Mouse (Mus musculus) forebrain, embryonic 15.5 days (tissue): ENCODE data around the gene Asic2. TPM values are rescaled to one million over a fixed set of nuclear protein-coding genes. Genes with fewer than 3 reads are reported as not detected.

Experiments used
- ATAC-seq: fragments of 200-750 bp; cut with Nextera tagmentation; replicated peaks from 2 replicates; pipeline ENCODE4 v1.8.0; 2017; ENCODE audit warnings: mild to moderate bottlenecking, moderate TSS enrichment, moderate library complexity
- H3K27ac ChIP-seq: fragments of 300-500 bp; sonication (generic); replicated peaks from 2 replicates; pipeline ENCODE4 v1.5.1; 2015; ENCODE audit warnings: mild to moderate bottlenecking, inconsistent platforms
- H3K27me3 ChIP-seq: fragments of 300-500 bp; sonication (generic); 2 replicates; pipeline ENCODE4 v1.6.1; 2015; ENCODE audit warnings: inconsistent platforms
- H3K36me3 ChIP-seq: fragments of 300-500 bp; sonication (generic); 2 replicates; pipeline ENCODE4 v1.6.1; 2015; ENCODE audit warnings: mild to moderate bottlenecking, inconsistent platforms
- H3K4me1 ChIP-seq: fragments of 300-500 bp; sonication (generic); 2 replicates; pipeline ENCODE4 v1.6.1; 2015; ENCODE audit warnings: inconsistent platforms
- H3K4me2 ChIP-seq: fragments of 300-500 bp; sonication (generic); replicated peaks from 2 replicates; pipeline ENCODE4 v1.6.1; 2015; ENCODE audit warnings: mild to moderate bottlenecking, inconsistent platforms
- H3K4me3 ChIP-seq: fragments of 300-500 bp; sonication (generic); 2 replicates; pipeline ENCODE4 v1.5.1; 2015; ENCODE audit warnings: mild to moderate bottlenecking, inconsistent platforms
- H3K9ac ChIP-seq: fragments of 300-500 bp; sonication (generic); replicated peaks from 2 replicates; pipeline ENCODE4 v1.6.1; 2015; ENCODE audit warnings: mild to moderate bottlenecking, inconsistent platforms
- H3K9me3 ChIP-seq: fragments of 300-500 bp; sonication (generic); 2 replicates; pipeline ENCODE4 v1.6.1; 2016; ENCODE audit warnings: inconsistent platforms
- WGBS: fragments of 180-500 bp; shearing (Covaris S2); methylation state at CpG from one replicate; pipeline ENCODE4 v1.1.7; 2015; ENCODE audit warnings: mixed read lengths; 5-methylcytosine and 5-hydroxymethylcytosine counted together
- polyA plus RNA-seq: library from polyadenylated mRNA; unstranded; fragments of >200 nt; fragmentation: Nextera tagmentation; extraction: Ambion mirVana; gene quantifications from 2 replicates; pipeline ENCODE4 v1.2.1, GENCODE M21; 2015

Asic2 gene
- polyA plus RNA-seq, 1 experiment from 2014 or later = 5.5 TPM

DNA sequence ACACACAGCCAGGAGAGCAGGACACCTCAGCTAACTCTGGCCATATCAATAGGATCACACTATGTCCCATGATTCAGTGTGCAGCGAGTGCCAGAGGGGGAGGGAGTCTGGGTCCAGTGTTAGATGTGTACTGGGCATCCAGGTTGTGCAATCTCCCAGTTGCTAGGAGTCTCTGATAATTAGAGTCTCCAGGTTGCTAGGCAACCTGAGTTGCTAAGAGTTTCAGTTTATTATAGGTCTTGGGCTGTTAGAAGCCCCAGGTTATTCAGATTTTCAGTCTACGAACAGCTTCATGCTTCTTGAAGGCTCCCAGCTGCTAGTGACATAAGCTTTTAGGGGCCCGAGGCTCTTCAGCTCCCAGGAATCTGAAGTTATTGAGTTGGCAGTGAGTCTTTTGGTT lies 1115.2 kb downstream of the Asic2 start:
- ATAC-seq = no peak
- Histone ChIP-seq H3K27me3 (peaks cover 6% of the 10 kb centered on the region), H3K36me3 (no peaks in the 10 kb centered on the region), H3K4me3 (no peak overlapping the region), H3K4me1 (peaks cover 4% of the 10 kb centered on the region; the same call in 1 of the 2 replicates), H3K9me3 (no peaks in the 10 kb centered on the region), H3K9ac (no peak overlapping the region), H3K27ac (no peak overlapping the region), H3K4me2 (no peak overlapping the region)
- WGBS = 31% methylated on average over 3 of the region's 3 CpGs

- WGBS = 47% methylated on average over 5 of the region's 5 CpGs
- H3K36me3 ChIP-seq = no peaks in the 10 kb centered on the region
- no peak for ATAC-seq
- H3K9me3 ChIP-seq = no peaks in the 10 kb centered on the region
- peaks cover 17% of the 10 kb centered on the region for H3K27me3 ChIP-seq
- no peak overlapping the region for H3K4me3 ChIP-seq
- peaks cover 4% of the 10 kb centered on the region; the same call in 1 of the 2 replicates for H3K4me1 ChIP-seq
- no peak overlapping the region for H3K4me2 ChIP-seq
- no peak overlapping the region for H3K9ac ChIP-seq
- no peak overlapping the region for H3K27ac ChIP-seq
These were observed 1116.4 kb downstream of the Asic2 start for GRCm38 (mm10) chr11:80851859-80852258.

GRCm38 (mm10) chr11:80848131-80848530 lies 1120.1 kb downstream of the Asic2 start:
- peaks cover 22% of the 10 kb centered on the region for H3K27me3 ChIP-seq
- no peak overlapping the region for H3K9ac ChIP-seq
- no peak overlapping the region for H3K27ac ChIP-seq
- H3K9me3 ChIP-seq = no peaks in the 10 kb centered on the region
- no peaks in the 10 kb centered on the region for H3K36me3 ChIP-seq
- no peak overlapping the region for H3K4me3 ChIP-seq
- peaks cover 4% of the 10 kb centered on the region; the same call in 1 of the 2 replicates for H3K4me1 ChIP-seq
- ATAC-seq = no peak
- 62% methylated on average over 5 of the region's 5 CpGs for WGBS
- H3K4me2 ChIP-seq = no peak overlapping the region

DNA sequence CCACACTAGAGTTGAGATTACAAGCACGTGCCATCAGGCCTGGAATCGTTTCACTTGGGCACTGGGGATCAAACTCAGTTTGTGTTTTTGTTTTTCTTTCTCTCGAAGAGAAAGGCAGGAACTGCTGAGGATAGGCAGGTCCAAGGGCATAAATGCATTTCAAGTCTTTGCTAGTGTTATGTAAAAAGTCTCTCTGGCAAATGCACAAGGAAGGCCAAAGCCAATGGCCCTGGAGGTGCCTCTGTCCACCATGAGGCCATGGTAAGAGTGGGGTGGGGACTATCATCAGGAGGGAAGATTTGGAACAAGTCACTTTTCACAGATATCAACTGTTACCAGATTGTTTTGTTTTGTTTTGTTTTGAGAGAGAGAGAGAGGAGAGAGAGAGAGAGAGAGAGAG lies 1122.1 kb downstream of the Asic2 start:
- no peak for ATAC-seq
- H3K27ac ChIP-seq = no peak overlapping the region

DNA sequence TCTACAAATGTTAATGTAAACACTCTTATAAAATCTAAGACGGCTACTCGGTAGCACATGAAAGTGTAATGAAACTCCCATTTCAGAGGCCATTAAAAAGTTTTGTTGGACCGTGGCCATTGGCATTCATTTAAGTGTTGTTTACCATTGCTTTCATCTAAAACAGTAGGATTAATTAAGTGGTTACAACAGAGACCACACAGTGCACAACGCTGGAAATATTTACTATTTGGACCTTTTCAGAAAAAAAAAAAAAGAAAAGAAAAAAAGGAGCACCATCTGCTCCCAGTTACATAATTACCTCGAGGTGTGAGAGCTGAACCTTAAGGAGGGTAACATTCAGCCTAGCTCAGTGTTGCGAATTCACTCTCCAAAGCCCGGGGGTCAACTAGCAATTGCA lies 1122.8 kb downstream of the Asic2 start:
- peaks cover 21% of the 10 kb centered on the region for H3K27me3 ChIP-seq
- no peaks in the 10 kb centered on the region for H3K36me3 ChIP-seq
- no peak overlapping the region for H3K4me2 ChIP-seq
- H3K9me3 ChIP-seq = no peaks in the 10 kb centered on the region
- H3K4me1 ChIP-seq = no peaks in the 10 kb centered on the region
- no peak overlapping the region for H3K27ac ChIP-seq
- no peak for ATAC-seq
- H3K4me3 ChIP-seq = no peak overlapping the region
- WGBS = 19% methylated on average over 7 of the region's 7 CpGs
- no peak overlapping the region for H3K9ac ChIP-seq

More for the DNA sequence above, 1122.1 kb downstream of the Asic2 start:
- Histone ChIP-seq H3K4me2 (no peak overlapping the region), H3K36me3 (no peaks in the 10 kb centered on the region), H3K4me1 (no peaks in the 10 kb centered on the region), H3K4me3 (no peak overlapping the region), H3K9me3 (no peaks in the 10 kb centered on the region), H3K27me3 (peaks cover 22% of the 10 kb centered on the region), H3K9ac (no peak overlapping the region)
- WGBS = 64% methylated on average over 3 of the region's 3 CpGs

DNA sequence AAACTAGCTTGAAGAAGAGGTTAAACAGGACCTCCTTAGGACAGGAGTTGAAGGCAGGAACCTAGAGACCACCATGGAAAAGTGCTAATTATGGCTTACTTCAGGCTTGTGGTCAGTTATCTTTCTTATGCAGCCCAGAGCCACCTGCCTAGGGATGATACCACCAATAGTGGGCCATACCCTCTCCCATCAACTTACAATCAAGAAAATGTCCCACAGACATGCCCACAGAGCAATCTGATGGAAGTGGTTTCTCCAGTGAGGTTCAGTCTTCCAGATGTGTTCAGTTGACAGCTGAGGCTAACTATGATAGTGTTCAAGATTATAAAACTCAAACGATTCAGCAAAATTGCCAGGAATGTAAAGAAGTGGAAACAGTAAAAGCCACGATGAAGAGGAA lies 1124.8 kb downstream of the Asic2 start:
- Histone ChIP-seq H3K27ac (no peak overlapping the region), H3K9ac (no peak overlapping the region), H3K4me1 (no peaks in the 10 kb centered on the region), H3K4me2 (no peak overlapping the region), H3K27me3 (peaks cover 18% of the 10 kb centered on the region), H3K9me3 (no peaks in the 10 kb centered on the region), H3K4me3 (no peak overlapping the region), H3K36me3 (no peaks in the 10 kb centered on the region)
- 91% methylated on average over 2 of the region's 2 CpGs for WGBS
- no peak for ATAC-seq

DNA sequence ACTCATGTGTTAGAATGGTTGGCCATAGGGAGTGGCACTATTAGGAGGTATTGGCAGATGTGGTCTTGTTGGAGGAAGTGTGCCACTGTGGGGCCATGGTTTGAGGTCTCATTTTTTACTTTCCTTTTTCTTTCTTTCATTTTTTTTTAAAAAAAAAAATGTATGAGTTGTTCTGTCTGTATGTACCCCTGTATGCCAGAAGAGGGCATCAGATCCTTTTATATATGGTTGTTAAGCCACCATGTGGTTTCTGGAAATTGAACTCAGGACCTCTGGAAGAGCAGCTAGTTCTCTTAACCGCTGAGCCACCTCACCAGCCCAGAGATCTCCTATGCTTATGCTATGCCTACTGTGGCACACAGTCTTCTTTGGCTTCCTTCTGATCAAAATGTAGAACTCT lies 1129.5 kb downstream of the Asic2 start:
- Histone ChIP-seq H3K36me3 (no peaks in the 10 kb centered on the region), H3K9me3 (no peaks in the 10 kb centered on the region), H3K4me3 (no peak overlapping the region), H3K27ac (no peak overlapping the region), H3K4me2 (no peak overlapping the region), H3K9ac (no peak overlapping the region), H3K4me1 (no peaks in the 10 kb centered on the region), H3K27me3 (no peaks in the 10 kb centered on the region; the same call in 1 of the 2 replicates)
- 76% methylated on average over 1 of the region's 1 CpGs for WGBS
- ATAC-seq = no peak

- Histone ChIP-seq H3K27ac (no peak overlapping the region), H3K36me3 (no peaks in the 10 kb centered on the region), H3K27me3 (no peaks in the 10 kb centered on the region), H3K4me2 (no peak overlapping the region), H3K4me1 (no peaks in the 10 kb centered on the region), H3K9me3 (no peaks in the 10 kb centered on the region), H3K4me3 (no peak overlapping the region), H3K9ac (no peak overlapping the region)
- WGBS = 75% methylated on average over 4 of the region's 4 CpGs
- no peak for ATAC-seq
These were observed 1132.4 kb downstream of the Asic2 start for GRCm38 (mm10) chr11:80835841-80836240.

DNA sequence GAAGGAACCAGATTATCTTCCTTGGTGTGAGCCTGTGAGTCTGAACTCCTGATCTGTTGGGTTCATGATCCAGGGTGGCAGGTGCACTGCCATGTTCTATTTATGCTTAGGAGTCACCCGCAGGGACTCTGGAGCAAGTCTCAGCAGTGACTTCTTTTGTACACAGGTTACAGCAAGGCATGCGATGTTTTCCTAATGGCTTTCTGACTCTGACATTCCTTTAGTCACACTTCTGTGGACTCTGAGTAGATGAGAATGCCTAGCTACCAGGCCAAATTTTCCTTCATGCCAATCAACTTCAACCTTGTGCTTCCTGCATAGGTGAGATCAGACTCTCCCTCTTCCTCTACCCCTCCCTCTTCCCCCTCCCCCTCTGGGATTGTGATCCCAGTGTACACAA lies 1132.9 kb downstream of the Asic2 start:
- no peak for ATAC-seq

More for the DNA sequence above, 1132.9 kb downstream of the Asic2 start:
- no peak overlapping the region for H3K9ac ChIP-seq
- no peaks in the 10 kb centered on the region for H3K9me3 ChIP-seq
- no peak overlapping the region for H3K4me3 ChIP-seq
- 94% methylated on average over 2 of the region's 2 CpGs for WGBS
- no peaks in the 10 kb centered on the region for H3K4me1 ChIP-seq
- no peak overlapping the region for H3K4me2 ChIP-seq
- no peaks in the 10 kb centered on the region for H3K36me3 ChIP-seq
- no peak overlapping the region for H3K27ac ChIP-seq
- H3K27me3 ChIP-seq = no peaks in the 10 kb centered on the region

Other genes starting within 250 kb of the Asic2 start
- 0.19 and 0.43 TPM in 2 replicates for gene 5530401A14Rik, start 107.8 kb downstream of the Asic2 start, polyA plus RNA-seq
- gene Ccl2, start 67.1 kb upstream of the Asic2 start, polyA plus RNA-seq = 0.17 and 0.65 TPM in 2 replicates
- not detected in 2 replicates for gene Gm17268, start 70.1 kb upstream of the Asic2 start, polyA plus RNA-seq
- gene Ccl7, start 77.3 kb upstream of the Asic2 start, polyA plus RNA-seq = 0.32 and 0.51 TPM in 2 replicates
- gene Ccl11, start 89.4 kb upstream of the Asic2 start, polyA plus RNA-seq = not detected in 2 replicates
- 0.64 and 0.83 TPM in 2 replicates for gene Ccl12, start 133.4 kb upstream of the Asic2 start, polyA plus RNA-seq
- gene Ccl8, start 146.7 kb upstream of the Asic2 start, polyA plus RNA-seq = not detected in 2 replicates